Mouse (Mus musculus) small intestine, adult 2 months (tissue): Measurements from ENCODE around the gene Slc1a3.

Experiments
- CTCF ChIP-seq: fragments of 200-500 bp; IDR thresholded peaks from 2 replicates; pipeline ENCODE4 v1.5.1; 2012; ENCODE audit warnings: low read depth, mild to moderate bottlenecking, control low read depth, inconsistent platforms, low read length, moderate library complexity, mixed read lengths; ENCODE audit not compliant: insufficient replicate concordance, insufficient read length; ENCODE audit errors: extremely low read depth
- POLR2A ChIP-seq: fragments of 200-500 bp; IDR thresholded peaks from 2 replicates; pipeline ENCODE4 v1.6.1; 2012; ENCODE audit warnings: low read depth, mild to moderate bottlenecking, control low read depth, inconsistent platforms, low read length, moderate library complexity

GRCm38 (mm10) chr15:8629317-8629831, 81.2 kb downstream of the Slc1a3 start:
- TF ChIP-seq CTCF (peak; percentile 65; the same call in 1 of the 2 replicates), POLR2A (no peak)
